Mouse (Mus musculus) heart, postnatal 0 days (tissue): ENCODE measurements around the gene Rnaseh1.

Experiments used
- CTCF ChIP-seq: IDR thresholded peaks from 2 replicates; pipeline ENCODE4 v1.5.1; 2016; ENCODE audit warnings: antibody characterized with exemption, control low read depth, low read depth
- EP300 ChIP-seq: IDR thresholded peaks from 2 replicates; pipeline ENCODE4 v1.6.1; 2016; ENCODE audit warnings: antibody characterized with exemption, low read depth

DNA sequence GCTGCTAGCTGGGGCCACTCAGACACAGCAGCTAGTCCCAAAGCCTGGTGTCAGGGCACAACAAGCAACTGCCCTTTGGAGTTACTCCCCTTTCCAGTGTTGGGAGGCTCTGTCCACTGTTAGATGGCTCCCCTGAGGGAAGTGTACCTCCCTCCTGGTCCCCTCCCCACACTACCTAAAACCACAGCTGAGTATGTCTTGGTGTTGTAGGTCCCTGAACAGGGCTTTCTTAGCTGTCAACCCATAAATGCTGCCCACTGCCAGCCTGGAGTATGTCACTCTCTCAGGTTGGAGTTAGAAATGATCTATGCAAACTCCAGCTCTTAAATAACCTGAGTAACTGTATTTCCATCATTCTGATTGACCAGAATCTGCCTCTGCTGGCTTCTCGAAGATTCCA is 26.8 kb upstream of the Rnaseh1 start:
- TF ChIP-seq CTCF (no peak), EP300 (no peak)
